Mouse (Mus musculus): Measurements from ENCODE around the gene Zkscan4. TPM values are rescaled to one million over a fixed set of nuclear protein-coding genes. Genes with fewer than 3 reads are reported as not detected.
"Not testable (repeated sequence)": the region's sequence is repeated elsewhere in the genome, so short reads cannot be mapped to it uniquely, and the experiment has no call there.

The Zkscan4 gene
- polyA plus RNA-seq, 1 experiment from 2014 or later = 10.1 TPM

DNA sequence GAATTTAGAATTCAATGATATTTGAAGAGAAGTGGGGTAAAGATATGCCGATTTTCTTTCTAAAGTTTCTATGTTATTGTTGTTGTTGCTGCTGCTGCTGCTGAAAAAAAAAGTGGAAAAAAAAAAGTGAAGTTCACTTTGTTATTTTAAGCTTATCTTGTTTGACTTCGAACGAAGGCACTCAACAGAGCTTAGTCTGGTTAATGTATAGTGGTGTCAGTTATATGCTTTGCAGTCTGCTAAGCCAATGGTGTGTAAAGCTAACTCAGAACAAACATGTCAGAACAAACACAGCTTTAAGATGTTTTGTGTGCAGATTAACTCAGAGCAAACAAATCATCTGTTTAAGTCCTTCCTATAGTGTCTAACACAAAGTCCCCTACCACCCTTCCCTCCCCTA is 24.6 kb upstream of the Zkscan4 start:
- ATAC-seq = no peak
- WGBS = 94% methylated on average over 3 of the region's 3 CpGs
- Histone ChIP-seq H3K9ac (replicated peaks; ENCODE audit: low read depth, low read length) (no peak overlapping the region), H3K36me3 (ENCODE audit: control insufficient read depth, insufficient read depth) (no peaks in the 10 kb centered on the region), H3K27ac (ENCODE audit: low read length) (no peak overlapping the region), H3K4me1 (replicated peaks; ENCODE audit: control insufficient read depth, insufficient read depth, low read length) (peaks cover 12% of the 10 kb centered on the region), H3K9me3 (ENCODE audit: control insufficient read depth, low read length) (no peaks in the 10 kb centered on the region), H3K4me2 (ENCODE audit: low read length) (no peak overlapping the region), H3K27me3 (replicated peaks; ENCODE audit: control insufficient read depth, insufficient read depth, low read length) (no peaks in the 10 kb centered on the region), H3K4me3 (replicated peaks; ENCODE audit: low read length) (no peak overlapping the region)

GRCm38 (mm10) chr13:21456347-21456746 is 22.4 kb upstream of the Zkscan4 start:
- whole genome bisulfite sequencing = 4% methylated on average over 4 of the region's 4 CpGs
- no peak overlapping the region for H3K27ac ChIP-seq (ENCODE audit: low read length)
- no peak for ATAC-seq
- H3K36me3 ChIP-seq (ENCODE audit: control insufficient read depth, insufficient read depth) = no peaks in the 10 kb centered on the region
- H3K4me2 ChIP-seq (ENCODE audit: low read length) = no peak overlapping the region
- no peak overlapping the region for H3K9ac ChIP-seq (replicated peaks; ENCODE audit: low read depth, low read length)
- H3K27me3 ChIP-seq (replicated peaks; ENCODE audit: control insufficient read depth, insufficient read depth, low read length) = no peaks in the 10 kb centered on the region; the same call in 1 of the 2 replicates
- no peak overlapping the region for H3K4me3 ChIP-seq (replicated peaks; ENCODE audit: low read length)
- H3K4me1 ChIP-seq (replicated peaks; ENCODE audit: control insufficient read depth, insufficient read depth, low read length) = peaks cover 12% of the 10 kb centered on the region
- no peaks in the 10 kb centered on the region for H3K9me3 ChIP-seq (ENCODE audit: control insufficient read depth, low read length)

GRCm38 (mm10) chr13:21462516-21462915 is 16.2 kb upstream of the Zkscan4 start:
- H3K4me3 ChIP-seq (replicated peaks; ENCODE audit: low read length); H3K4me2 ChIP-seq (ENCODE audit: low read length); H3K36me3 ChIP-seq (ENCODE audit: control insufficient read depth, insufficient read depth); H3K9ac ChIP-seq (replicated peaks; ENCODE audit: low read depth, low read length); H3K4me1 ChIP-seq (replicated peaks; ENCODE audit: control insufficient read depth, insufficient read depth, low read length); ATAC-seq; H3K27ac ChIP-seq (ENCODE audit: low read length); H3K9me3 ChIP-seq (ENCODE audit: control insufficient read depth, low read length); H3K27me3 ChIP-seq (replicated peaks; ENCODE audit: control insufficient read depth, insufficient read depth, low read length): not testable (repeated sequence)
- WGBS = 49% methylated on average over 9 of the region's 9 CpGs

GRCm38 (mm10) chr13:21467336-21467735 is 11.4 kb upstream of the Zkscan4 start:
- Histone ChIP-seq H3K27ac (ENCODE audit: low read length) (no peak overlapping the region), H3K9me3 (ENCODE audit: control insufficient read depth, low read length) (no peaks in the 10 kb centered on the region), H3K4me2 (ENCODE audit: low read length) (no peak overlapping the region), H3K9ac (replicated peaks; ENCODE audit: low read depth, low read length) (no peak overlapping the region), H3K27me3 (replicated peaks; ENCODE audit: control insufficient read depth, insufficient read depth, low read length) (peaks cover 7% of the 10 kb centered on the region; the same call in 1 of the 2 replicates), H3K36me3 (ENCODE audit: control insufficient read depth, insufficient read depth) (no peaks in the 10 kb centered on the region), H3K4me1 (replicated peaks; ENCODE audit: control insufficient read depth, insufficient read depth, low read length) (no peaks in the 10 kb centered on the region; the same call in 1 of the 2 replicates), H3K4me3 (replicated peaks; ENCODE audit: low read length) (no peak overlapping the region)
- 91% methylated on average over 10 of the region's 10 CpGs for WGBS
- ATAC-seq = no peak

DNA sequence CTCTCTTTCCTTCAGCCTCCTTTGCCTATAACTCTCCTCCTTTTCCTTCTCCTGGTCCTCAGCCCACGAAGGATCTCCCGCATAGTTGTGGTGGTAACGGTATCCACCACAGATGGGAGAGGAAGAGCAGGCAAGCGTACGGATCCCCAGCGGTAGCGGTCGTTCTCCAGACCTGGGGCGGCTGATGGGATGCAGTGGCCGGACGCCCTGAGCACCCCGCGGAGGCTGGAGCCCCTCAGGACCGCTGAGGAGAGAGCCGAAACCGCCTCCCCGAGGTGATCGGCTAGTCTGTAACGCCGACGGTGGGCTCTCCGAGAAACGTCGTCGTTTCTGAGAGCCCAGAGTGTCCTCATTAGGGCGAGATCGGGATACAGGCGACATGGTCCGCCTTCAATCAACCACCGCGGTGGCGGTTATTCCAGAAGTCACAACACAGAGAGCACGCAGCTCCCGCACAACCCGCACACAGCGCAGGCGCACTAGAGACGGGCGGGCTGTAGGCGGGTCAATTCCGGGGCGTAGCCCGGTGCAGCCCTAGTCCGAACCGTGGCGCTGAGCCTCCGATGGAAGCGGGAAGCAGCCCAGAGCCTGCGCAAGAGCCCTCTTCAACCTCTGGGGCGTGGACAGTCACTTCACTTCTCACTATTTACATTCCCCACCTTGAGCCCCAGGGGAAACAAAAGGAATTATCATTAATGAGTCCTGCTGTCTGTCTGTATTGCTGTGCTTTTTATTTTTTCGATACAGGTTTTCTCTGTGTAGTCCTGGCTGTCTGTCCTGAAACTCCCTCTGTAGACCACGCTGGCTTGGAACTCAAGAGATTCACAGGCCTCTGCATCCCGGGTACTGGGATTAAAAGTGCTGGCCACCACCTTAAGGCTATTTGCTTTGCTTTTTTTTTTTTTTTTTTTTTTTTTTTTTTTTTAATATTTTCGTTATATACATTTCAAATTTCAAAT is 10.4 kb upstream of the Zkscan4 start, which contains the start of gene Nkapl:
TSS of gene Nkapl (minus strand) at position 449 of the 959 bp plus-strand sequence.
- Histone ChIP-seq H3K36me3 (ENCODE audit: control insufficient read depth, insufficient read depth) (no peaks in the 10 kb centered on the region), H3K27ac (ENCODE audit: low read length) (peak within 1 kb of the TSS; percentile 66), H3K4me2 (ENCODE audit: low read length) (peak within 1 kb of the TSS; percentile 93), H3K27me3 (replicated peaks; ENCODE audit: control insufficient read depth, insufficient read depth, low read length) (peaks cover 7% of the 10 kb centered on the region; the same call in 1 of the 2 replicates), H3K9me3 (ENCODE audit: control insufficient read depth, low read length) (no peaks in the 10 kb centered on the region), H3K9ac (replicated peaks; ENCODE audit: low read depth, low read length) (peak within 1 kb of the TSS; percentile 85), H3K4me3 (replicated peaks; ENCODE audit: low read length) (peak within 1 kb of the TSS; percentile 71), H3K4me1 (replicated peaks; ENCODE audit: control insufficient read depth, insufficient read depth, low read length) (no peaks in the 10 kb centered on the region; the same call in 1 of the 2 replicates)
- peak; percentile 99 for ATAC-seq
- under 1% methylated on average over 53 of the region's 54 CpGs for WGBS

GRCm38 (mm10) chr13:21469097-21469496 is 9.6 kb upstream of the Zkscan4 start:
- Histone ChIP-seq H3K9me3 (ENCODE audit: control insufficient read depth, low read length) (no peaks in the 10 kb centered on the region), H3K4me3 (replicated peaks; ENCODE audit: low read length) (no peak overlapping the region; the same call in 1 of the 2 replicates), H3K4me1 (replicated peaks; ENCODE audit: control insufficient read depth, insufficient read depth, low read length) (no peaks in the 10 kb centered on the region; the same call in 1 of the 2 replicates), H3K27ac (ENCODE audit: low read length) (no peak overlapping the region), H3K9ac (replicated peaks; ENCODE audit: low read depth, low read length) (no peak overlapping the region), H3K36me3 (ENCODE audit: control insufficient read depth, insufficient read depth) (no peaks in the 10 kb centered on the region), H3K4me2 (ENCODE audit: low read length) (peak overlapping the region; percentile 93), H3K27me3 (replicated peaks; ENCODE audit: control insufficient read depth, insufficient read depth, low read length) (peaks cover 7% of the 10 kb centered on the region; the same call in 1 of the 2 replicates)
- 18% methylated on average over 9 of the region's 9 CpGs for WGBS
- no peak for ATAC-seq

GRCm38 (mm10) chr13:21472427-21472826 is 6.3 kb upstream of the Zkscan4 start:
- Histone ChIP-seq H3K4me1 (replicated peaks; ENCODE audit: control insufficient read depth, insufficient read depth, low read length) (no peaks in the 10 kb centered on the region; the same call in 1 of the 2 replicates), H3K4me2 (ENCODE audit: low read length) (no peak overlapping the region), H3K9ac (replicated peaks; ENCODE audit: low read depth, low read length) (no peak overlapping the region), H3K27me3 (replicated peaks; ENCODE audit: control insufficient read depth, insufficient read depth, low read length) (peaks cover 7% of the 10 kb centered on the region; the same call in 1 of the 2 replicates), H3K4me3 (replicated peaks; ENCODE audit: low read length) (no peak overlapping the region), H3K27ac (ENCODE audit: low read length) (no peak overlapping the region), H3K36me3 (ENCODE audit: control insufficient read depth, insufficient read depth) (no peaks in the 10 kb centered on the region), H3K9me3 (ENCODE audit: control insufficient read depth, low read length) (no peaks in the 10 kb centered on the region)
- WGBS = 26% methylated on average over 4 of the region's 4 CpGs
- no peak for ATAC-seq

GRCm38 (mm10) chr13:21486881-21487280 is 8.2 kb downstream of the Zkscan4 start:
- Histone ChIP-seq H3K9me3 (ENCODE audit: control insufficient read depth, low read length) (no peaks in the 10 kb centered on the region), H3K27ac (ENCODE audit: low read length) (no peak overlapping the region), H3K9ac (replicated peaks; ENCODE audit: low read depth, low read length) (no peak overlapping the region), H3K4me3 (replicated peaks; ENCODE audit: low read length) (no peak overlapping the region), H3K4me1 (replicated peaks; ENCODE audit: control insufficient read depth, insufficient read depth, low read length) (0 out of 2 replicates have a peak, but pooled peaks cover 3% of the 10 kb centered on the region), H3K27me3 (replicated peaks; ENCODE audit: control insufficient read depth, insufficient read depth, low read length) (no peaks in the 10 kb centered on the region), H3K36me3 (ENCODE audit: control insufficient read depth, insufficient read depth) (peaks cover 10% of the 10 kb centered on the region), H3K4me2 (ENCODE audit: low read length) (no peak overlapping the region)
- no peak for ATAC-seq
- 94% methylated on average over 1 of the region's 1 CpGs for WGBS

DNA sequence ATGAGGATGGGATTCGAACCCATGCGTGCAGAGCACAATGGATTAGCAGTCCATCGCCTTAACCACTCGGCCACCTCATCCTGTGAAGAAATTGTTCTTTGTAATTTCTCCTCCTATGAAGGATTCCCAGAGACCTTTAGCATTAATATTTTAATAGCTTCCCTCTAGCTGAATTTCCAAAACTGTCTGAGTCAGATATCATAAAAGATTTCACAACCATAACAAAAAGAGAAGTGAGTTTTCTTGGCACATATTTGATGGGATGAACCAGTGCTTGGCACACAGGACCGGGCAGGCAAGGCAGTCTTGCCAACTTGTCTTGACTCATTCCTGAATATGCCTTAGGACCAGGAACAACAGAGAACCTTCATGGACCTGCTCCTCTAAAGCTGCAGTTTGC is 14.1 kb downstream of the Zkscan4 start:
- no peak overlapping the region for H3K9ac ChIP-seq (replicated peaks; ENCODE audit: low read depth, low read length)
- H3K27me3 ChIP-seq (replicated peaks; ENCODE audit: control insufficient read depth, insufficient read depth, low read length) = no peaks in the 10 kb centered on the region
- no peak for ATAC-seq
- H3K27ac ChIP-seq (ENCODE audit: low read length) = no peak overlapping the region
- H3K36me3 ChIP-seq (ENCODE audit: control insufficient read depth, insufficient read depth) = no peaks in the 10 kb centered on the region
- WGBS = 94% methylated on average over 5 of the region's 5 CpGs
- no peak overlapping the region for H3K4me2 ChIP-seq (ENCODE audit: low read length)
- H3K4me1 ChIP-seq (replicated peaks; ENCODE audit: control insufficient read depth, insufficient read depth, low read length) = no peaks in the 10 kb centered on the region
- H3K9me3 ChIP-seq (ENCODE audit: control insufficient read depth, low read length) = no peaks in the 10 kb centered on the region
- no peak overlapping the region for H3K4me3 ChIP-seq (replicated peaks; ENCODE audit: low read length)
